Mouse (Mus musculus) megakaryocyte-erythroid progenitor cell, adult 5-6 weeks (primary cell): ENCODE data around the gene Pole2. TPM values are rescaled to one million over a fixed set of nuclear protein-coding genes. Genes with fewer than 3 reads are reported as not detected.

Source experiments
- ATAC-seq: replicated peaks from 2 replicates; pipeline ENCODE4 v1.8.0; 2016; ENCODE audit warnings: mild to moderate bottlenecking, inconsistent platforms; ENCODE audit not compliant: severe bottlenecking, poor library complexity, low FRiP score, low TSS enrichment
- total RNA-seq, 2 experiments: library from RNA; stranded (forward) in 1 of 2; stranded (reverse) in 1 of 2; fragments of 200-1000, 215-1000 nt in 1 of 2; fragments of >200 nt in 1 of 2; fragmentation: Nextera tagmentation in 1 of 2; gene quantifications; 2 replicates each; pipeline ENCODE4 v1.2.3; 2014 to 2017

Pole2 gene
- total RNA-seq, 2 experiments from 2014 or later = 39.8 to 69.2 TPM

DNA sequence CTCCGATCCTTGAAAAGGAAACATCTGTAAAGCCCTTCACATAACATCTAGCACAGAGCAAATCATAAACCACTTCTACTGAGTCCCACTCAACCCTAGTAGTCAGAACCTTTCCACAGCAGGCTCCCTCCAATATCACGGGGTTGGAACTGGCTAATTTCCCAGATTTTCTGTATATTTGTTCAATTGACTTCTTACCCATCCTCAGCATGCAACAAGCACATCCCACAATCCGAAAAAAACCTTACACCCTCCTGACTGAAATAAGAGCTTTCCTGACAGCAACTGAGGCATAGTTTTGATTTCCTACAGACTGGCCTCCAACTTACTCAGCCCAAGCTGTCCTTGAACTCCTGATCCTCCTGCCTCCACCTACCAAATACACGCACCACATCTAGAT, 71.6 kb downstream of the Pole2 start:
- ATAC-seq = no peak

GRCm38 (mm10) chr12:69155923-69156322, 72.1 kb downstream of the Pole2 start:
- ATAC-seq = no peak

Other genes starting within 250 kb of the Pole2 start
- 4,414 and 4,457 TPM in 2 replicates for gene Rps29, start 69.0 kb downstream of the Pole2 start, total RNA-seq (2014; fragmentation: Nextera tagmentation)
- gene Rps29, start 69.0 kb downstream of the Pole2 start, total RNA-seq (2017) = 1,975 and 2,681 TPM in 2 replicates
- gene Lrr1, start 59.4 kb downstream of the Pole2 start, total RNA-seq (2014; fragmentation: Nextera tagmentation) = 29.1 and 39.8 TPM in 2 replicates
- 6.3 and 18.6 TPM in 2 replicates for gene Lrr1, start 59.4 kb downstream of the Pole2 start, total RNA-seq (2017)
- gene Rpl36al, start 44.1 kb downstream of the Pole2 start, total RNA-seq (2014; fragmentation: Nextera tagmentation) = 987 and 1,085 TPM in 2 replicates
- 1,369 and 1,396 TPM in 2 replicates for gene Rpl36al, start 44.1 kb downstream of the Pole2 start, total RNA-seq (2017)
- 30.1 and 32.4 TPM in 2 replicates for gene Mgat2, start 44.0 kb downstream of the Pole2 start, total RNA-seq (2014; fragmentation: Nextera tagmentation)
- 69.0 and 75.7 TPM in 2 replicates for gene Mgat2, start 44.0 kb downstream of the Pole2 start, total RNA-seq (2017)
- 7.8 and 24.2 TPM in 2 replicates for gene Gm49383, start 31.1 kb downstream of the Pole2 start, total RNA-seq (2014; fragmentation: Nextera tagmentation)
- gene Gm49383, start 31.1 kb downstream of the Pole2 start, total RNA-seq (2017) = 42.3 and 48.1 TPM in 2 replicates
- 2.4 and 11.9 TPM in 2 replicates for gene Dnaaf2, start 29.8 kb downstream of the Pole2 start, total RNA-seq (2014; fragmentation: Nextera tagmentation)
- 6.0 and 10.7 TPM in 2 replicates for gene Dnaaf2, start 29.8 kb downstream of the Pole2 start, total RNA-seq (2017)
- 24.6 and 33.2 TPM in 2 replicates for gene Gm49384, start 23.9 kb downstream of the Pole2 start, total RNA-seq (2014; fragmentation: Nextera tagmentation)
- 18.5 and 30.4 TPM in 2 replicates for gene Gm49384, start 23.9 kb downstream of the Pole2 start, total RNA-seq (2017)
- gene Klhdc1, start 13.0 kb upstream of the Pole2 start, total RNA-seq (2014; fragmentation: Nextera tagmentation) = 6.3 and 9.5 TPM in 2 replicates
- gene Klhdc1, start 13.0 kb upstream of the Pole2 start, total RNA-seq (2017) = 7.3 and 7.7 TPM in 2 replicates
- gene Klhdc2, start 68.5 kb upstream of the Pole2 start, total RNA-seq (2014; fragmentation: Nextera tagmentation) = 55.9 and 87.4 TPM in 2 replicates
- gene Klhdc2, start 68.5 kb upstream of the Pole2 start, total RNA-seq (2017) = 90.1 and 107 TPM in 2 replicates
- gene Nemf, start 129.0 kb upstream of the Pole2 start, total RNA-seq (2014; fragmentation: Nextera tagmentation) = 70.0 and 101 TPM in 2 replicates
- gene Nemf, start 129.0 kb upstream of the Pole2 start, total RNA-seq (2017) = 168 and 179 TPM in 2 replicates
- gene Arf6, start 144.0 kb upstream of the Pole2 start, total RNA-seq (2014; fragmentation: Nextera tagmentation) = 76.7 and 105 TPM in 2 replicates
- gene Arf6, start 144.0 kb upstream of the Pole2 start, total RNA-seq (2017) = 98.8 and 150 TPM in 2 replicates
- not detected in 2 replicates for gene Gm9887, start 144.3 kb upstream of the Pole2 start, total RNA-seq (2014; fragmentation: Nextera tagmentation)
- gene Gm9887, start 144.3 kb upstream of the Pole2 start, total RNA-seq (2017) = not detected in 2 replicates